In the genomic region with DNA sequence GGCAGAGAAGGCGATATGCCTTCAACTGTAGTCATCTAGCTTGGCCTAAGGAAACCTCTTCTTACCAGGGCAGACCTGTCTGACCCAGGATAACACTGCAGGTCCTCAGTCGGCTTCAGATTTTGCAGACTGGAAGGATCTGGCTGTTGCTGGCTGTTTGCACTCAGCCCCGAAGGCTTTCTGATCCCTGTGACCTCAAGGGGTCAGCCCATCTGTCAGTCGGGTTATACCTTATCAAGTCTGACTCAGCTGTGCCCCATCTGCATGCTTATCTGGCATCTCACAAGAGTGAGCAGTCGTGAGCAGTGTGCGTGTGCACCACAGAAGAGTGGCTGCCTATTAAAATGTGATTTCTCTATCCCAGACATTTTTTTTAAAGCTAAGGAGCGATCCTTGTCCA, we compare ENCODE assay signal across 19 mouse cellular contexts. TPM values are rescaled to one million over a fixed set of nuclear protein-coding genes. Genes with fewer than 3 reads are reported as not detected.
DNase-seq lines count a peak whose midpoint lies in the region; ATAC-seq and TF ChIP-seq lines count a peak whose summit lies in the region.
"Had no signal": no experiment of that assay in that cellular context is flagged by ENCODE, and none has a peak within 500 bp of the region (broad histone marks: within the 10 kb centered on the region; RNA-seq: fewer than 3 reads in every experiment).

No protein-coding gene starts in this region.

- no peak overlapping the region for H3K9ac ChIP-seq in neural tube, embryonic 11.5 days (ENCODE audit: low read length)
- no peak overlapping the region for H3K9ac ChIP-seq in intestine, postnatal 0 days (ENCODE audit: low read depth, low read length)
- H3K9ac ChIP-seq: forebrain, embryonic 15.5 days; limb, embryonic 13.5 days; midbrain, embryonic 12.5 days; stomach, embryonic 15.5 days had no signal

- H3K9me3 ChIP-seq in neural tube, embryonic 11.5 days (ENCODE audit: control insufficient read depth, low read length), result no peaks in the 10 kb centered on the region
- H3K9me3 ChIP-seq in intestine, postnatal 0 days (ENCODE audit: control insufficient read depth), result no peaks in the 10 kb centered on the region
- H3K9me3 ChIP-seq: forebrain, embryonic 15.5 days; limb, embryonic 13.5 days; midbrain, embryonic 12.5 days; stomach, embryonic 15.5 days had no signal

- no peaks in the 10 kb centered on the region; the same call in 1 of the 2 replicates for H3K36me3 ChIP-seq in neural tube, embryonic 11.5 days (ENCODE audit: control insufficient read depth, insufficient read depth, low read length)
- peaks cover 16% of the 10 kb centered on the region for H3K36me3 ChIP-seq in intestine, postnatal 0 days (ENCODE audit: control insufficient read depth, insufficient read depth)
- H3K36me3 ChIP-seq: stomach, embryonic 15.5 days had no signal

- ATAC-seq in neural tube, embryonic 11.5 days (ENCODE audit: insufficient read depth, low FRiP score, low TSS enrichment), result no peak
- ATAC-seq in intestine, postnatal 0 days, result peak; percentile 64
- peak; percentile 82 for ATAC-seq in megakaryocyte progenitor cell, adult 5-6 weeks (replicated peaks; ENCODE audit: poor library complexity)
- ATAC-seq: forebrain, embryonic 15.5 days had no signal

- peak; percentile 23 for DNase-seq in neural tube, embryonic 11.5 days (ENCODE audit: low spot score)
- no peak for DNase-seq in neural tube, embryonic 10.5 days (ENCODE audit: extremely low spot score, low spot score)
- DNase-seq in embryo, embryonic 10 days (ENCODE audit: low spot score), result peak; percentile 57
- DNase-seq in spleen, postnatal 36 days (ENCODE audit: low spot score in 2 of 2), result no peak
- no peak for DNase-seq in spleen, postnatal 14 days (ENCODE audit: low spot score in 2 of 2)
- no peak for DNase-seq in layer of hippocampus, adult 18-20 months (ENCODE audit: low spot score in 2 of 2)
- DNase-seq: cerebellum, adult 11-12 months; cerebellum, postnatal 36 days; heart, adult 2 months; lung, postnatal 14 days; right cerebral cortex, postnatal 4 days; thymus, postnatal 14 days had no signal

- 62% methylated on average over 7 of the region's 7 CpGs for WGBS in neural tube, embryonic 11.5 days
- 36% methylated on average over 7 of the region's 7 CpGs for WGBS in intestine, postnatal 0 days

- H3K4me3 ChIP-seq in neural tube, embryonic 11.5 days (ENCODE audit: low read depth, low read length), result no peak overlapping the region
- no peak overlapping the region for H3K4me3 ChIP-seq in intestine, postnatal 0 days (ENCODE audit: low read depth, low read length)
- H3K4me3 ChIP-seq: forebrain, embryonic 15.5 days; heart, adult 2 months; limb, embryonic 13.5 days; midbrain, embryonic 12.5 days; stomach, embryonic 15.5 days had no signal

- H3K27me3 ChIP-seq in neural tube, embryonic 11.5 days (ENCODE audit: control insufficient read depth, insufficient read depth, low read length), result no peaks in the 10 kb centered on the region
- no peaks in the 10 kb centered on the region for H3K27me3 ChIP-seq in intestine, postnatal 0 days (replicated peaks; ENCODE audit: control insufficient read depth, insufficient read depth, low read length)
- H3K27me3 ChIP-seq: forebrain, embryonic 15.5 days; limb, embryonic 13.5 days; midbrain, embryonic 12.5 days; stomach, embryonic 15.5 days had no signal

- H3K4me1 ChIP-seq in neural tube, embryonic 11.5 days (ENCODE audit: control insufficient read depth, insufficient read depth, low read length), result no peaks in the 10 kb centered on the region
- H3K4me1 ChIP-seq in intestine, postnatal 0 days (replicated peaks; ENCODE audit: control insufficient read depth, insufficient read depth, low read length), result no peaks in the 10 kb centered on the region
- H3K4me1 ChIP-seq: forebrain, embryonic 15.5 days; limb, embryonic 13.5 days; midbrain, embryonic 12.5 days had no signal

- no peak overlapping the region for H3K27ac ChIP-seq in neural tube, embryonic 11.5 days (ENCODE audit: low read depth, low read length)
- H3K27ac ChIP-seq in intestine, postnatal 0 days (ENCODE audit: low read depth, low read length), result no peak overlapping the region
- H3K27ac ChIP-seq: forebrain, embryonic 15.5 days; heart, adult 2 months; kidney, postnatal 0 days; limb, embryonic 13.5 days; midbrain, embryonic 12.5 days; stomach, embryonic 15.5 days had no signal

- TF ChIP-seq CTCF in intestine, postnatal 0 days (IDR thresholded peaks at IDR 0.05; ENCODE audit: low read depth), result no peak

- H3K4me2 ChIP-seq in neural tube, embryonic 11.5 days (ENCODE audit: low read depth), result no peak overlapping the region
- no peak overlapping the region for H3K4me2 ChIP-seq in intestine, postnatal 0 days (replicated peaks; ENCODE audit: low read depth)
- H3K4me2 ChIP-seq: forebrain, embryonic 15.5 days; limb, embryonic 13.5 days; midbrain, embryonic 12.5 days; stomach, embryonic 15.5 days had no signal

RNA-seq across cellular contexts. Expression of gene Arpp19, which starts 13.3 kb away (rescaled TPM):
- polyA plus RNA-seq in neural tube, embryonic 11.5 days (2014; fragmentation: Nextera tagmentation; extraction: Ambion mirVana), result 302 and 316 TPM in 2 replicates
- 383 and 410 TPM in 2 replicates for polyA plus RNA-seq in intestine, postnatal 0 days (2015; fragmentation: Nextera tagmentation; extraction: Ambion mirVana)
- 132 and 179 TPM in 2 replicates for total RNA-seq in megakaryocyte progenitor cell, adult 5-6 weeks (2015)
- total RNA-seq in megakaryocyte progenitor cell, adult 5-6 weeks (2017), result 136 and 149 TPM in 2 replicates
- 100 to 1,000 TPM; 162 to 182 TPM for total RNA-seq in layer of hippocampus, adult 18-20 months (2021)

RNA-seq across cellular contexts. Expression of gene Myo5a, which starts 46.7 kb away (rescaled TPM):
- polyA plus RNA-seq in neural tube, embryonic 11.5 days (2014; fragmentation: Nextera tagmentation; extraction: Ambion mirVana), result 29.4 and 35.3 TPM in 2 replicates
- 2.9 and 3.1 TPM in 2 replicates for polyA plus RNA-seq in intestine, postnatal 0 days (2015; fragmentation: Nextera tagmentation; extraction: Ambion mirVana)
- total RNA-seq in megakaryocyte progenitor cell, adult 5-6 weeks (2015), result 59.6 and 80.1 TPM in 2 replicates
- 113 and 133 TPM in 2 replicates for total RNA-seq in megakaryocyte progenitor cell, adult 5-6 weeks (2017)
- total RNA-seq in layer of hippocampus, adult 18-20 months (2021), result 100 to 1,000 TPM; 200 to 204 TPM

Comparison
In these comparisons a context has a peak if more than half of its experiments do, and no peak if none do; other contexts are left out.
1. DNase-seq: peak in neural tube, embryonic 11.5 days (single experiment) and embryo, embryonic 10 days (single experiment); none in neural tube, embryonic 10.5 days (single experiment), spleen, postnatal 36 days (0 of 2), spleen, postnatal 14 days (0 of 2) and layer of hippocampus, adult 18-20 months (0 of 2).